Mouse (Mus musculus): ENCODE measurements around the gene Nudt16. TPM values are rescaled to one million over a fixed set of nuclear protein-coding genes. Genes with fewer than 3 reads are reported as not detected.

Gene Nudt16
- polyA plus RNA-seq (2015; fragmentation: Nextera tagmentation; extraction: Ambion mirVana), result 8.5 and 8.6 TPM in 2 replicates

DNA sequence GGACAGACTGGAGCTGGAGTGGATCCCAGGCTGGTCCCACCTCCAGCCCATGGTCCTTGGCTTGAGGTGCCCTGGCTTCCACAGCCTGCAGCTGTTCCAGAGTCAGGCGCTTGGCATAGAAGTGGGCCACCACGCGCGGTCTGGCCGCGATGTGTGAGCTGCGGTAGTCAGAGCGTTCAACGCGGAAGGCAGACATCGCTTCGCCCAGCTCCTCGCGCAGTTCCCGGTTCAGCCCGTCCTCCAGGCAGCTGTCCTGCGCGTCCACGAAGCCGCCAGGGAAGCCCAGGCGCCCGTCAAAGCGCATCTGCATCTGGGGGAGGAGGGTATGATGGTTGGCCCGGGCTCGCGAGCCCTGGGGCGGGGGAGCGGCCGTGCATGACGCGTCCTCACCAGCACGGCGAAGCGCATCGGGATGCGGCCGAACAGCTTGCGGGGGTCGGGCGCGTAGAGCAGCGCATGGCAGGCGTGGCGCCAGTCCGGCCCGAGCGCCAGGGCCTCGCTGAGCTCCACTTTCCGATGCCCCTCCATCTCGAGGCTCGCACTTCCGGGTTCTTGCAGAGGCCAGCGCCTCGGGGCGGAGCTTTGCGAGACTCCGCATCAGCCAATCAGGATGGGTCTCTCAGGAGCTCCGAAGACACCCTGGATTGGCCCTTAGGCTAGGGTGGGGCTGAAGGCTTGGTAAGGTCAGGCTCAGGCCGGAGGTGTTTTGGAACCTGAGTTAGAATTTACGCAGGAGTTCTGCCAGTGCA is at the start of gene Nudt16:
Gene Nudt16, minus strand, starts transcription at position 572 of the 749 bp plus-strand sequence.
- Histone ChIP-seq H3K36me3 (replicated peaks; ENCODE audit: insufficient read depth, low read length) (no peaks in the 10 kb centered on the region), H3K4me3 (ENCODE audit: low read depth, low read length) (peak within 1 kb of the TSS; percentile 71), H3K27me3 (ENCODE audit: insufficient read depth, low read length) (no peaks in the 10 kb centered on the region), H3K27ac (ENCODE audit: low read depth) (peak within 1 kb of the TSS; percentile 60), H3K4me2 (ENCODE audit: low read depth, low read length) (peak within 1 kb of the TSS; percentile 90), H3K4me1 (ENCODE audit: insufficient read depth) (peaks cover 14% of the 10 kb centered on the region), H3K9ac (replicated peaks) (peak within 1 kb of the TSS; percentile 69), H3K9me3 (ENCODE audit: low read length) (no peaks in the 10 kb centered on the region)
- WGBS (ENCODE audit: insufficient replicate concordance), result under 1% methylated on average over 54 of the region's 60 CpGs
- peak; percentile 92 for DNase-seq
- ATAC-seq, result peak; percentile 100
- TF ChIP-seq CTCF (IDR thresholded peaks at IDR 0.05; ENCODE audit: low read depth) (no peak), EP300 (IDR thresholded peaks at IDR 0.05; ENCODE audit: low read depth) (no peak)

DNA sequence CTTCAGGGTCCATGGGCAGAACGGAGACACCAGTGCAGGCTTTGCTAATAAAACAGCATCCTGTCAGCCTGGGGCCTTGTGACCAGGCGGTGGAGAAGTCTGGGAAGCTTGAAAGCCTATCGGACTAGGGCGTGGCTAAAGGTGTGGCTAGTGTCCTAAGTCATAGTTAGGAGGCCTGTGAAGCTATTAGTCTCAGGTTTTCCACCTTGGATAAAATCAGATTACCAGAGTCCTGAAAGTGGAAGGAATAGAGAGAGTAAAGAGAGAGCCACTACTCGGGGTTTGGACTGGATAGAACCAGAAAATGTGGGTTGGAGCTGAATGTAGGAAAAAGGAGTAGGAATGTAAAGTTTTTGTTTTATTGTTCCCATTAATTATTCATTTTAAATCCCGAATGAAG is 13.4 kb upstream of the Nudt16 start, which contains the start of gene 1700080E11Rik:
Gene 1700080E11Rik, minus strand, starts transcription at position 101 of the 400 bp plus-strand sequence.
- no peaks in the 10 kb centered on the region for H3K9me3 ChIP-seq (ENCODE audit: low read length)
- ATAC-seq (no peak), DNase-seq (no peak)
- no peak within 1 kb of the TSS for H3K27ac ChIP-seq (ENCODE audit: low read depth)
- H3K27me3 ChIP-seq (ENCODE audit: insufficient read depth, low read length), result no peaks in the 10 kb centered on the region
- TF ChIP-seq EP300 (IDR thresholded peaks at IDR 0.05; ENCODE audit: low read depth), result no peak
- TF ChIP-seq CTCF (IDR thresholded peaks at IDR 0.05; ENCODE audit: low read depth), result no peak
- H3K36me3 ChIP-seq (replicated peaks; ENCODE audit: insufficient read depth, low read length), result no peaks in the 10 kb centered on the region
- no peak within 1 kb of the TSS for H3K4me2 ChIP-seq (ENCODE audit: low read depth, low read length)
- H3K4me1 ChIP-seq (ENCODE audit: insufficient read depth), result no peaks in the 10 kb centered on the region
- H3K4me3 ChIP-seq (ENCODE audit: low read depth, low read length), result no peak within 1 kb of the TSS
- no peak within 1 kb of the TSS for H3K9ac ChIP-seq (replicated peaks)
- 69% methylated on average over 6 of the region's 6 CpGs for WGBS (ENCODE audit: insufficient replicate concordance)

DNA sequence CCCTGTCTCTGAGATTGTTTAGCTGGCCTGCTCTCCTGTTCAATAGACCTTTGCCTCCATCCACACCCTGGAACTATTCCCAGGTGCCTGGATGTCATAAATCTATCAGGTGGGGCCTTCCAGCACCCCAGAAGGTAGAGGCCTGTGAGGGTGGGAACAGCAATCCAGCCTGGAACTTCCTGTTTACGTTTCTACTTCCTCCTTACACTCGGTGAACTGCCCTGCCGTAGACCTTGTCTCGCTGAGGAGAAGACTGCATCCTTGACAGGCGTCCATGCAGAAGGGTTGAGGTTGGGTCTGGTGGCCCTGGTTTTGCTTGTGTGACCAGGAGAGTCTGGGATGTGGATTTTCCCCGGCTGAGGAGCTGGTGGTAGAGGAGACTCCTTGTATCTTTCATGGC is 7.6 kb upstream of the Nudt16 start:
- Histone ChIP-seq H3K9ac (replicated peaks) (no peak overlapping the region), H3K27me3 (ENCODE audit: insufficient read depth, low read length) (no peaks in the 10 kb centered on the region), H3K4me1 (ENCODE audit: insufficient read depth) (no peaks in the 10 kb centered on the region), H3K36me3 (replicated peaks; ENCODE audit: insufficient read depth, low read length) (no peaks in the 10 kb centered on the region), H3K4me2 (ENCODE audit: low read depth, low read length) (no peak overlapping the region), H3K27ac (ENCODE audit: low read depth) (no peak overlapping the region), H3K4me3 (ENCODE audit: low read depth, low read length) (no peak overlapping the region), H3K9me3 (ENCODE audit: low read length) (no peaks in the 10 kb centered on the region)
- TF ChIP-seq EP300 (IDR thresholded peaks at IDR 0.05; ENCODE audit: low read depth), result no peak
- TF ChIP-seq CTCF (IDR thresholded peaks at IDR 0.05; ENCODE audit: low read depth), result no peak
- ATAC-seq (no peak), DNase-seq (peak; percentile 10)
- 44% methylated on average over 6 of the region's 6 CpGs for WGBS (ENCODE audit: insufficient replicate concordance)

DNA sequence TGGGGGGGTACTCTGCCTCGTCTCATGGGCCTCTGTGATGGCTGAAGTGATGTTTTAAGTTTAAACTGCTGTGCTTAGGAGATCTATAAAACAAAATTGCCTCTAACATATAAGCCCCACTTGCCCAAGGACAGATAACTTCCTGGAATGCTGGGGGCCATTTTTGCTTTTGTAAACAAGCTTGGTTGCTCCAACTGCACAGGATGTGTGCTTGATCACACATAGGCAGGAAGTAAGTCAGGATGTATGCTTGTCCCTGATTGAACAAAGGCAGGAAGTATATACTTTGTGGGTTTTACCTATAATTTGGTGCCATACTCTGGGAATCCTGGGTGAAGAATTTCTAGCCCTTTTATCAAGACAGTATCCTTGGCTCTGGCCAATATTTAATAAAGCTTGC is 4.8 kb upstream of the Nudt16 start:
- Histone ChIP-seq H3K9me3 (ENCODE audit: low read length) (no peaks in the 10 kb centered on the region), H3K4me3 (ENCODE audit: low read depth, low read length) (no peak overlapping the region), H3K27me3 (ENCODE audit: insufficient read depth, low read length) (no peaks in the 10 kb centered on the region), H3K4me2 (ENCODE audit: low read depth, low read length) (no peak overlapping the region), H3K36me3 (replicated peaks; ENCODE audit: insufficient read depth, low read length) (no peaks in the 10 kb centered on the region), H3K4me1 (ENCODE audit: insufficient read depth) (peaks cover 4% of the 10 kb centered on the region; the same call in 1 of the 2 replicates), H3K9ac (replicated peaks) (no peak overlapping the region), H3K27ac (ENCODE audit: low read depth) (no peak overlapping the region)
- ATAC-seq (no peak), DNase-seq (no peak)
- WGBS (ENCODE audit: insufficient replicate concordance), result 57% methylated on average over 1 of the region's 1 CpGs
- TF ChIP-seq EP300 (IDR thresholded peaks at IDR 0.05; ENCODE audit: low read depth), result no peak
- TF ChIP-seq CTCF (IDR thresholded peaks at IDR 0.05; ENCODE audit: low read depth), result no peak

DNA sequence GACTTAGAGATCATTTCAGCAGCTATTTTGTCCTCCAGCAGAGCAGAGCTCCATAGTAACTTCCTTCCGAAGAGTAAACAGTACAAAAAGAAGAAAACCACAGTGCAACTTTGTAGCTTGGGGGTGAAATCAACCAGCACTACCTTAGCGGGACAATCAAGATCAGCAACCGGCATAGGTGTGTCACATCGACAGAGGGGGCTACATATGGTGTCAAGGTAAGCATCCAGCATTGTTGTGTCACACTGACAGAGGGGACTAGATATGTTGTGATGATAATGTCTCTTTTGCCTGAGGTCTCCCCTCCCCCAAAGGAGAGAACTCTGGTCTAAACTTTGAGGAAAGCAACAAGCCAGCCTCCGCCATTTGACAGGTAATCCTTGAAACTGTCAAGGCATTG is 2.9 kb upstream of the Nudt16 start:
- Histone ChIP-seq H3K27me3 (ENCODE audit: insufficient read depth, low read length) (no peaks in the 10 kb centered on the region), H3K4me3 (ENCODE audit: low read depth, low read length) (no peak overlapping the region), H3K27ac (ENCODE audit: low read depth) (no peak overlapping the region), H3K9me3 (ENCODE audit: low read length) (no peaks in the 10 kb centered on the region), H3K4me1 (ENCODE audit: insufficient read depth) (peaks cover 14% of the 10 kb centered on the region), H3K4me2 (ENCODE audit: low read depth, low read length) (no peak overlapping the region), H3K36me3 (replicated peaks; ENCODE audit: insufficient read depth, low read length) (no peaks in the 10 kb centered on the region), H3K9ac (replicated peaks) (no peak overlapping the region)
- WGBS (ENCODE audit: insufficient replicate concordance), result 71% methylated on average over 5 of the region's 5 CpGs
- DNase-seq (no peak), ATAC-seq (no peak)
- TF ChIP-seq EP300 (IDR thresholded peaks at IDR 0.05; ENCODE audit: low read depth), result no peak
- no peak for TF ChIP-seq CTCF (IDR thresholded peaks at IDR 0.05; ENCODE audit: low read depth)

DNA sequence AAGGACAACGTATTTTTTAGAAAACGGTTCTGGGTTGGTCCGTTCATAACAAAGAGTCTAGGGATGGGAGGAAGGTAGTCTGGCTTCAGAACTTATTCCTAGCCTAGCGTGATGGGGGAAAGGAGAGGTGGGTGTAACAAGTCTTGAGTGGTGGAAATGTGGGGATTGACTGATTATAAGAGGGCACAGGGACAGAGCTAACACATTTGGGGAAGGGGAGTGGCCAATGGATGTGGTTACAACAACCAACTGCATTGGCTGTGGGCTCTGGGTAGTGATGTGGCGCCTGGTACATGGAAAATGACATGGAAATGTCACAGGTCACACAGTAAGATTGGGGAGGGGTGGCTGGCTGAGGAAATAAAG is 361 bp upstream of the Nudt16 start:
- peak overlapping the region; percentile 71; the same call in 1 of the 2 replicates for H3K4me3 ChIP-seq (ENCODE audit: low read depth, low read length)
- H3K36me3 ChIP-seq (replicated peaks; ENCODE audit: insufficient read depth, low read length), result no peaks in the 10 kb centered on the region
- WGBS (ENCODE audit: insufficient replicate concordance), result 28% methylated on average over 5 of the region's 5 CpGs
- H3K9ac ChIP-seq (replicated peaks), result no peak overlapping the region
- H3K27me3 ChIP-seq (ENCODE audit: insufficient read depth, low read length), result no peaks in the 10 kb centered on the region
- DNase-seq (no peak), ATAC-seq (peak; percentile 40)
- H3K27ac ChIP-seq (ENCODE audit: low read depth), result 0 out of 2 replicates have a peak overlapping the region, but pooled peaks have one; percentile 1
- peaks cover 14% of the 10 kb centered on the region for H3K4me1 ChIP-seq (ENCODE audit: insufficient read depth)
- H3K9me3 ChIP-seq (ENCODE audit: low read length), result no peaks in the 10 kb centered on the region
- TF ChIP-seq EP300 (IDR thresholded peaks at IDR 0.05; ENCODE audit: low read depth), result no peak
- no peak for TF ChIP-seq CTCF (IDR thresholded peaks at IDR 0.05; ENCODE audit: low read depth)
- peak overlapping the region; percentile 90 for H3K4me2 ChIP-seq (ENCODE audit: low read depth, low read length)
